Mouse (Mus musculus): ENCODE measurements around the gene Ptn.

GRCm38 (mm10) chr6:36777567-36778337, 32.3 kb downstream of the Ptn start:
- TF ChIP-seq POLR2A (IDR thresholded peaks at IDR 0.05; ENCODE audit: insufficient read length, low read depth) (no peak), E2F4 (IDR thresholded peaks at IDR 0.05; ENCODE audit: insufficient read depth) (no peak), POLR2AphosphoS2 (IDR thresholded peaks at IDR 0.05; ENCODE audit: insufficient read length, low read depth) (no peak), MYOG (IDR thresholded peaks at IDR 0.05; ENCODE audit: control insufficient read depth in 1 of 3, insufficient read depth in 1 of 3, insufficient read length in 2 of 3, low read depth in 2 of 3) (no peak), MAX (IDR thresholded peaks at IDR 0.05; ENCODE audit: low read depth) (no peak), CEBPB (IDR thresholded peaks at IDR 0.05; ENCODE audit: insufficient read depth, poor library complexity, severe bottlenecking) (no peak), TCF12 (IDR thresholded peaks at IDR 0.05; ENCODE audit: insufficient read depth, poor library complexity, severe bottlenecking) (no peak), USF1 (IDR thresholded peaks at IDR 0.05; ENCODE audit: low read depth) (no peak), REST (IDR thresholded peaks at IDR 0.05; ENCODE audit: insufficient read depth, insufficient read length) (no peak), SRF (IDR thresholded peaks at IDR 0.05; ENCODE audit: control insufficient read depth, insufficient read length, low read depth) (no peak)
